Mouse (Mus musculus): ENCODE data around the gene Foxn1.

Foxn1 gene

GRCm38 (mm10) chr11:78355471-78356238 lies 30.7 kb downstream of the Foxn1 start:
- DNase-seq, result peak; percentile 86 to 87

DNA sequence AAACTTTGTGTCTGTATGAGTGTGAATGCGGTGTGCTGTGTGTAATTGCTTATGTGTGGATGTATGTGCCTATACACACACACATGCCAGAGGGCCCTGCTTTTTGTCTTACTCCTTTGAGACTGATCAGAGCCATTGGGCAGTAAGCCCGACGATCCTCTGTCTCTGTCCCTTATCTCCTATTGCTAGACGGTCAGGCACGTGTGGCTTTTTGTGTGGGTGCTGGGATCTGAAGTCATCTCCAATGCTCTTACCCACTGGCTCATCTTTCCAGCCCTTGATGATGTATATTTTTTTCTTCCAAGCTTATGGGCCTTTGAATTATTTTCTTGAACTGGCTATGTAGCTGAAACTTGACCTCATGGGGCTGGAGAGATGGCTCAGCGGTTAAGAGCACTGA lies 31.5 kb downstream of the Foxn1 start:
- DNase-seq, result no peak

DNA sequence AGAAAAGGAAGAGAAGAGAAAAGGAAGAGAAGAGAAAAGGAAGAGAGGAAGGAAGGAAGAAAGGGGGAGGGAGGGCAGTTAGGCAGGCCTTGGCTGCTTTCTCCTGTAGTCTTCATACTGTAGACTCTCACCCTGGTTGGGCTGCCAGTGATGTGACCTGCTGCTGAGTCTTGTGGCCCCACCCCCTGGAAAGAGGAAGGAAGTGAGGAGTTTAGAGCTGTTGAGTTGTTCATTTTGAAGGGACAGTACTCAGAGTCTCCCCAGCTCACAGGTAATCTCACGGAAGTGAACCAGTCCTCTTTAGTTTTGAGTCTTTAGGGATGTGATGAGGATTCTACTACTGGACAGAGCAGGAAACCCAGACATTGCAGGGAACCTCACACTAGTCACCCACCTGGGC lies 33.3 kb downstream of the Foxn1 start:
- peak; percentile 76 to 81 for DNase-seq

DNA sequence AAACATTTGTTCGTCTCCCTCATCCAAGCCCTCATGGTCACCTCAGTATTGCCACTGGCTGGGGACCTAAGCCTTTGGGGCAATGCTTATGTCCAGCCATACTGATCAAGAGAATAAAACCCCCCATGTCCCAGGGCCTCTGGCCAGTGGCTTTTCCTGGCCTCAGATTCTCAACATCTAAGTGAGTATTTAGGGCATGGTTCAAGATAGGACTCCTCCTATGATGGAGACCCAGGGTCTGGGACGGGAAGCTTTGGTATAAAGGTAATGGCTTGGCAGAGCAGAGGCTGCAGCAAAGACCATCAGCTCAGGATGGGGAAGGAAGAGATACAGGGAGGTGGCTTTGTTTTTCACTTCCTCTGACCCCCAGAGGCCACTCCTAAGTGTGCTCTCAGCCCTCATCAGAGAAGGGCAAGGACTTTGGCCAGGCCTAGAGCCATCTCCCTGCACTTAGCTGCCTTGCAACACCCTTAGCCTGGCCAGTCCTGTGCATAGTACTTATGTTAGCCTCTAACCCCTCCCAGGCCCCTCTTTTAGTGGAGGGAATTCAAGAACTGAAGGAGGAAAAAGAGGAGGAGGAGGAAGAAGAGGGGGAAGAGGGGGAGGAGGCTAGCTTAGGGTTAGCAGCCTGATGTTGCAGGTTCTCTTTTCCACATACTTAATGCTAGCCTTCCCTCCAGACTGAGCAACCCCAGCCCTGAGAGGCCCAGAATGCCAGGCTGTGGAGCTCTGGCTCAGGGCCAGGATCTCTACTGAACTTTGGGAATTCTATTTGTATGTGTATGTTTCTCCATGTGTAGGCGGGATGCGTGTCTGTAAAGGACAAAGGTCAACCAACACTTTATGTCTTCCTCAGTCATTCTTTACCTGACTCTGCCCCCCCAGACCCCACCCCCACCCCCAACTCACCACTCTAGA lies 36.7 kb downstream of the Foxn1 start:
- peak in 1 of 2 experiments; percentile 23 for DNase-seq

GRCm38 (mm10) chr11:78348474-78348873 lies 37.9 kb downstream of the Foxn1 start:
- DNase-seq, result no peak

GRCm38 (mm10) chr11:78347908-78348307 lies 38.5 kb downstream of the Foxn1 start:
- DNase-seq, result no peak

DNA sequence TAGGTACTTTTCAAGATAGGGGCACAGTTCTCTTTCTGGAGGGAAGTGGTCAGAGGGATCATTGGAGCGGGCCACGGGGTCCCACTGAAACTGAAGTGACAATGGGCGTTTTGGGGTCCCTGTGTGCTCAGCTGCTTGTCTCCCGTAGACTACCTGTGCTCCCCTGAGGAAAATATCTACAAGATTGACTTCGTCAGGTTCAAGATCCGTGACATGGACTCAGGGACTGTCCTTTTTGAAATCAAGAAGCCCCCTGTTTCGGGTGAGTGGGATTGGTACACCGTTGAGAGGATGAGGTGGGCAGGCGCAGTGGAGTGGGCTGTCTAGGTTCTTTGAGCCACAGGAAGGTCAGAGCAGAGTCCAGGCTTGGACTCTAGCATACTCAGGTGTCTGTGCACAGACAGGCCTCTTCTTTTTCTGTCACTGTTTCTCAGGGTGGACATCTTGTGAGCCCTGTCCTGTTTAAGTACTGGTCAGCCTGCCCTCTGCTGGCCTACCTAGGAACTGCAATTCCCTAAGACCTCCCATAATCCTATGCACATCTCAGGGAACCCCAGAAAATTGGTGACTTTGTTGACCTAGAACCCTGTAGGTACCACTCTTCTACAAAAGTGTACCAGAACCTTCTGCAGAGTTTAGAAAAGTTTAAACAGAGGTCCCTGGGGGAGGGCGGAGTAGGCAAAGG lies 39.1 kb downstream of the Foxn1 start:
- DNase-seq, result peak; percentile 77 to 79

DNA sequence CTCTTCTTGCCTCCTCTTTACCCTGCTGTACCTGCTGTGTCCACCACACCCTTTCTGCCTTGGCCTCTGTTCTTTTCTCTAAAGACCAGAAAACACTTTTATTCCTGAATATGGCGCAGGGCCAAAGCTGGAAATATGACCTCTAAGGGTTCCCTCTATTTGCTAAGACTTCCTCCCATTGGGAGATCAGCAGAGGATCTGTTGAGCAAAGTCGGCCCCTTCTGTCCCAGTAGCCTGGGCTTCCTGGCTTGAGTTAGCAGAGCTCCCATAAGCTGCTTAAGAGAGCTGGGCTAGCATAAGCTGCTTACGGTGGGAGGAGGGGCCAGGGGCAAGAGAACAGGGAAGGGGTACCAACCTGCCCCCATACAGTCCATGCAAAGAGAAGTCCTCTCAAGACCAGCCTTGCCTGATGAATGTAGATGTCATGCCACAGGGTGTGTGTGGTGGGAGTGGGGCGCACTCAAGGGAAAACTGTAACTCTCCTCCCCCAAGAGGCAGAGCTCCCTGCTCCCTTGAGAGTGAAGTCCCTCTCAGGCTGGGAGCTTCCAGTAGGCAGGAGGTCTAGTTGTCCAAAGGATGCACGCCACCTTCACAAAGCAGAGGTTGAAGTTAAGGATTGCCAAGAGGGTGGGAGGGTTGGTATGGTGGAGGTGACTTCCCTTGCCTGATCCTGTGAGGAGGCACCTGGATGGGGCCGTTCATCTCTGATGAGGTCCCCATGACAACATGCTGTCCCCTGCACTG lies 39.9 kb downstream of the Foxn1 start:
- DNase-seq, result no peak

- DNase-seq, result peak; percentile 76 to 80
These were observed 40.6 kb downstream of the Foxn1 start for GRCm38 (mm10) chr11:78345801-78346200.

GRCm38 (mm10) chr11:78344890-78345715 lies 41.3 kb downstream of the Foxn1 start:
- DNase-seq, result peak; percentile 13 to 21

- DNase-seq, result no peak
These were observed 41.9 kb downstream of the Foxn1 start for GRCm38 (mm10) chr11:78344328-78344889.

GRCm38 (mm10) chr11:78343381-78344327 lies 42.7 kb downstream of the Foxn1 start, which contains the start of gene Unc119:
Gene Unc119, plus strand, starts transcription at chr11:78343482.
- DNase-seq, result peak; percentile 87

DNA sequence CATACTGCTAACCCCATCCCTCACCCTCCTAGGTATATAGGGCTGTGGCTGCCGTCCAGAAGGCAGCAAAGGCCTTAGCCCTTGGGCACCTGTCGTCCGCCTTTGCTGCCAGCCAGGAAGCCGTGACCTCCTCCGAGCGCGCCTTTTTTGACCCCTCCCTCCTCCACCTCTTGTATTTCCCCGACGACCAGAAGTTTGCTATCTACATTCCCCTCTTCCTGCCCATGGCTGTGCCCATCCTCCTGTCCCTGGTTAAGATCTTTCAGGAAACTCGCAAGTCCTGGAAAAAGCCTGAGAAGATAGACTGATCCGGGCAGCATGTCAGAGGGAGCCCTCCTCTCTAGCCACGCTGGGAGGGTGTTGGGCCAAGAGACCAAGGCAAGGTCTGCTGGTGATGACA lies 44.7 kb downstream of the Foxn1 start:
- no peak for DNase-seq

GRCm38 (mm10) chr11:78337040-78337439 lies 49.3 kb downstream of the Foxn1 start:
- DNase-seq, result no peak

DNA sequence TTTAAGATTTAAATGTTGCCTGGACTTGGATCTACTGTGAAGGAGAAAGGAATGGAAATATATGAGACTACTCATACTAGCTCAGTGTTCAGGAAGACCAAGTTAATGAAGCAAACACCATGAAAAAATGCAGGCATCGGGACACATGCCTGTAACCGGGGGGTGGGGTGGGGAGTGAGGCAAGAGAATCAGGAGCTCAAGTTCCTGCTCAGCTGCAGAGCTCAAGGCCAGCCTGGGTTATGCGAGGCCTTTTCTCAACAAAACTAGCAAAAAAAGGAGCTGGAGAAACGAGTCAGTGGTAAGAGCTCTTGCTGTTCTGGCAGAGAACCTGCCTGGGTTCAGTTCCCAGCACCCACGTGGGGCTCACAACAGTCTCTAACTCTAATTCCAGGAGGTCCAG lies 52.4 kb downstream of the Foxn1 start:
- no peak for DNase-seq

- no peak for DNase-seq
These were observed 53.7 kb downstream of the Foxn1 start for GRCm38 (mm10) chr11:78332676-78333075.

DNA sequence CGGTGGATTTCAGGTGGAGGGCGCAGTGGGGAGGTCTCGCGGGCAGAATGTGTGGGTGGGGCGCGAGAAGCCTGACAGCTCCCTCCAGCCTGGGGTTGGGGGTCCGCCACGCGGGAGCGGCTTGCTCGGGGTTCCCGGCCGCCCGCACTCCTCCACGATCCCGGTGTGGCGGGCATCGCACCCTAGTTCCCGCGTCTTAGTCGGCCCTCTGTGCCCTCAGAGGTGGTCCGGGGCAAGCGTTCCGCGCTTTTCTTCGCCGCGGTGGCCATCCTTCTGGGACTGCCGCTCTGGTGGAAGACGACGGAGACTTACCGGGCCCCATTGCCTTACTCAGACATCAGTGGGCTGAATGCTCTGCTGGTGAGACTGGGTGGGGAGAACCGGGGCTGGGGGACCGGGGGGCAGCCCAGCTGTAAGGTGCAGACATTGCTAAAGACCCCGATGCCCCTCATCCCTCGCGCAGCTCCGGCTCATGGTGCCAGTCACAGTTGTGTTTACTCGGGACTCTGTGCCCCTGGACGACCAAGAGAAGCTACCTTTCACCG lies 57.8 kb downstream of the Foxn1 start:
- no peak for DNase-seq

- peak; percentile 96 to 97 for DNase-seq
These were observed 58.5 kb downstream of the Foxn1 start, which contains the start of gene Pigs for GRCm38 (mm10) chr11:78327634-78328511. Gene Pigs, plus strand, starts transcription at chr11:78328415.

DNA sequence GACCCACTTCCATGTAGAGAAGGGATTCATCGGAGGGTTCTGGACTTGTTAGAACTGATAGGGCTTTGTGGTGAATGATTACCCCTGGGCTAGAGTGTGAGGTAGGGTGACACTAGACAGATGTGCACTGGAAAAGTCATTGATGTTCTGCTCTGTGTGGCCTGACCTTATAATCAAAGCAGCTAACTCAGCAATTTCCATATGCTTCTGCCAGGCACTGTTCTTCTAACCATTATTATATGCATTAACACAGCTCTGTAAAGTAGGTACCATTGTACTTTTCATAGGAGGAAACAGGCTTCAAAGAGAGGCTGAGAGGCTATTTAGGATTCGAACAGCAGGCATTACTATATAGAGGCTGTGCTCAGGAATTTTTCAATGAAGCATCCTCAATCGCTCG lies 59.1 kb downstream of the Foxn1 start:
- no peak for DNase-seq

Data from B cell, adult 2 months (primary cell).